Mouse (Mus musculus) lung, postnatal 0 days (tissue): Measurements from ENCODE around the gene Kpna4. TPM values are rescaled to one million over a fixed set of nuclear protein-coding genes. Genes with fewer than 3 reads are reported as not detected.
"Not testable (repeated sequence)": the region's sequence is repeated elsewhere in the genome, so short reads cannot be mapped to it uniquely, and the experiment has no call there.

ENCODE experiments used
- ATAC-seq: fragments of 200-750 bp; cut with Nextera tagmentation; 2 replicates; pipeline ENCODE4 v1.8.0; 2017; ENCODE audit warnings: moderate library complexity
- DNase-seq: peaks from one replicate; pipeline ENCODE4 v3.0.0-alpha.2; 2016; ENCODE audit warnings: low spot score
- H3K27ac ChIP-seq: fragments of 300-500 bp; sonication (generic); 2 replicates; pipeline ENCODE4 v1.5.1; 2014; ENCODE audit warnings: antibody characterized with exemption, mild to moderate bottlenecking, low read length, mixed read lengths
- H3K27me3 ChIP-seq: fragments of 300-500 bp; sonication (generic); replicated peaks from 2 replicates; pipeline ENCODE4 v1.6.1; 2014; ENCODE audit warnings: low read length, mixed read lengths; ENCODE audit not compliant: insufficient read depth
- H3K36me3 ChIP-seq: fragments of 300-500 bp; sonication (generic); 2 replicates; pipeline ENCODE4 v1.6.1; 2014; ENCODE audit warnings: low read length, mixed read lengths; ENCODE audit not compliant: insufficient read depth
- H3K4me1 ChIP-seq: fragments of 300-500 bp; sonication (generic); 2 replicates; pipeline ENCODE4 v1.6.1; 2014; ENCODE audit warnings: antibody characterized with exemption, low read depth, low read length, mixed read lengths; ENCODE audit not compliant: insufficient read depth
- H3K4me2 ChIP-seq: fragments of 300-500 bp; sonication (generic); replicated peaks from 2 replicates; pipeline ENCODE4 v1.6.1; 2014; ENCODE audit warnings: low read depth, mild to moderate bottlenecking, low read length, moderate library complexity, mixed read lengths
- H3K4me3 ChIP-seq: fragments of 300-500 bp; sonication (generic); 2 replicates; pipeline ENCODE4 v1.5.1; 2014; ENCODE audit warnings: low read depth, low read length
- H3K9ac ChIP-seq: fragments of 300-500 bp; sonication (generic); replicated peaks from 2 replicates; pipeline ENCODE4 v1.6.1; 2014; ENCODE audit warnings: low read depth, mild to moderate bottlenecking
- H3K9me3 ChIP-seq: fragments of 300-500 bp; sonication (generic); 2 replicates; pipeline ENCODE4 v1.6.1; 2016; ENCODE audit warnings: low read length, mixed read lengths
- CTCF ChIP-seq: IDR thresholded peaks from 2 replicates; pipeline ENCODE4 v1.5.1; 2016; ENCODE audit warnings: antibody characterized with exemption, mild to moderate bottlenecking
- EP300 ChIP-seq: IDR thresholded peaks from 2 replicates; pipeline ENCODE4 v1.6.1; 2016; ENCODE audit warnings: antibody characterized with exemption, mild to moderate bottlenecking, control low read depth
- WGBS: fragments of 180-500 bp; shearing (Covaris S2); extraction: QIAGEN DNeasy Blood & Tissue Kit; methylation state at CpG from one replicate; pipeline ENCODE4 v1.1.7; 2014; 5-methylcytosine and 5-hydroxymethylcytosine counted together
- polyA plus RNA-seq: library from polyadenylated mRNA; unstranded; fragments of >200 nt; fragmentation: Nextera tagmentation; extraction: Ambion mirVana; gene quantifications from 2 replicates; pipeline ENCODE4 v1.2.1, GENCODE M21; 2015

Gene Kpna4
- polyA plus RNA-seq, 1 experiment from 2014 or later = 24.3 TPM

- Histone ChIP-seq H3K27me3 (no peaks in the 10 kb centered on the region), H3K9ac (no peak overlapping the region), H3K27ac (no peak overlapping the region), H3K9me3 (no peaks in the 10 kb centered on the region), H3K36me3 (0 out of 2 replicates have a peak, but pooled peaks cover 3% of the 10 kb centered on the region), H3K4me3 (no peak overlapping the region), H3K4me1 (no peaks in the 10 kb centered on the region), H3K4me2 (no peak overlapping the region)
- TF ChIP-seq EP300 (no peak), CTCF (no peak)
- DNase-seq = no peak
- no peak for ATAC-seq
- WGBS = 96% methylated on average over 2 of the region's 2 CpGs
These were observed 86.8 kb downstream of the Kpna4 start for GRCm38 (mm10) chr3:69040105-69040504.

GRCm38 (mm10) chr3:69026133-69026783, 100.7 kb downstream of the Kpna4 start:
- WGBS = 82% methylated on average over 1 of the region's 1 CpGs
- DNase-seq (no peak), ATAC-seq (peak; percentile 43; the same call in 1 of the 2 replicates)
- H3K9me3 ChIP-seq = no peaks in the 10 kb centered on the region
- H3K27me3 ChIP-seq = no peaks in the 10 kb centered on the region
- no peaks in the 10 kb centered on the region for H3K4me1 ChIP-seq
- TF ChIP-seq CTCF (peak; percentile 43), EP300 (no peak)
- H3K4me3 ChIP-seq = no peak overlapping the region
- H3K36me3 ChIP-seq = peaks cover 18% of the 10 kb centered on the region; the same call in 1 of the 2 replicates
- no peak overlapping the region for H3K27ac ChIP-seq
- H3K9ac ChIP-seq = no peak overlapping the region
- no peak overlapping the region for H3K4me2 ChIP-seq

GRCm38 (mm10) chr3:69020764-69021163, 106.1 kb downstream of the Kpna4 start:
- H3K27me3 ChIP-seq = no peaks in the 10 kb centered on the region
- H3K4me1 ChIP-seq = no peaks in the 10 kb centered on the region
- no peak for DNase-seq
- H3K27ac ChIP-seq = no peak overlapping the region
- H3K4me3 ChIP-seq = no peak overlapping the region
- ATAC-seq = no peak
- TF ChIP-seq EP300 (no peak), CTCF (no peak)
- H3K36me3 ChIP-seq = peaks cover 15% of the 10 kb centered on the region
- no peak overlapping the region for H3K9ac ChIP-seq
- H3K9me3 ChIP-seq = no peaks in the 10 kb centered on the region
- H3K4me2 ChIP-seq = no peak overlapping the region

GRCm38 (mm10) chr3:69020285-69020684, 106.6 kb downstream of the Kpna4 start:
- H3K9ac ChIP-seq = no peak overlapping the region
- no peak overlapping the region for H3K4me2 ChIP-seq
- no peaks in the 10 kb centered on the region for H3K9me3 ChIP-seq
- ATAC-seq = no peak
- 91% methylated on average over 2 of the region's 2 CpGs for WGBS
- TF ChIP-seq EP300 (no peak), CTCF (peak; percentile 55)
- no peaks in the 10 kb centered on the region for H3K4me1 ChIP-seq
- H3K4me3 ChIP-seq = no peak overlapping the region
- DNase-seq = no peak
- H3K27ac ChIP-seq = no peak overlapping the region
- H3K27me3 ChIP-seq = no peaks in the 10 kb centered on the region
- peaks cover 15% of the 10 kb centered on the region for H3K36me3 ChIP-seq

- H3K9ac ChIP-seq, H3K4me1 ChIP-seq, H3K4me2 ChIP-seq, DNase-seq, H3K27ac ChIP-seq, H3K27me3 ChIP-seq, H3K4me3 ChIP-seq, ATAC-seq, H3K9me3 ChIP-seq: not testable (repeated sequence)
- H3K36me3 ChIP-seq = peaks cover 15% of the 10 kb centered on the region
- WGBS = 95% methylated on average over 2 of the region's 2 CpGs
These were observed 108.3 kb downstream of the Kpna4 start for GRCm38 (mm10) chr3:69018635-69019034.

GRCm38 (mm10) chr3:69017181-69017580, 109.7 kb downstream of the Kpna4 start:
- TF ChIP-seq EP300 (no peak), CTCF (no peak)
- no peak for ATAC-seq
- Histone ChIP-seq H3K9ac (no peak overlapping the region), H3K36me3 (peaks cover 15% of the 10 kb centered on the region), H3K4me3 (no peak overlapping the region), H3K4me2 (no peak overlapping the region), H3K27me3 (no peaks in the 10 kb centered on the region), H3K4me1 (no peaks in the 10 kb centered on the region), H3K27ac (no peak overlapping the region), H3K9me3 (no peaks in the 10 kb centered on the region)
- no peak for DNase-seq
- 83% methylated on average over 3 of the region's 3 CpGs for WGBS

Other genes with a start within 250 kb of the Kpna4 start
- 5.9 and 8.9 TPM in 2 replicates for gene Ift80, start 122.5 kb downstream of the Kpna4 start, polyA plus RNA-seq
- 74.2 and 86.6 TPM in 2 replicates for gene Smc4, start 122.4 kb downstream of the Kpna4 start, polyA plus RNA-seq
- 11.1 TPM in 2 replicates for gene Trim59, start 82.4 kb downstream of the Kpna4 start, polyA plus RNA-seq
- 0.10 TPM in 1 of 2 replicates, not detected in the other for gene Arl14, start 95.3 kb upstream of the Kpna4 start, polyA plus RNA-seq
- gene Ppm1l, start 189.7 kb upstream of the Kpna4 start, polyA plus RNA-seq = 5.8 and 8.9 TPM in 2 replicates